Mouse (Mus musculus) forebrain, embryonic 11.5 days (tissue): ENCODE measurements at regions not wholly inside any gene's neighbourhood (a gene's known extent, or its start where the extent isn't known, plus 50 kb on each side); places are given as distances from the start of the nearest gene placed in this dataset.
A peak's percentile ranks its signal among the peaks of the same experiment; 100 is the strongest.
"Not testable (repeated sequence)": the region's sequence is repeated elsewhere in the genome, so short reads cannot be mapped to it uniquely, and the experiment has no call there.

Experiments used
- ATAC-seq: fragments of 200-750 bp; cut with Nextera tagmentation; replicated peaks from 2 replicates; pipeline ENCODE4 v1.8.0; 2017; ENCODE audit warnings: moderate TSS enrichment; ENCODE audit not compliant: low FRiP score
- DNase-seq: peaks from one replicate; pipeline ENCODE4 v3.0.0-alpha.2; 2017; ENCODE audit warnings: low spot score
- H3K27ac ChIP-seq: fragments of 300-500 bp; sonication (generic); 2 replicates; pipeline ENCODE4 v1.5.1; 2014; ENCODE audit warnings: low read depth, low read length
- H3K27me3 ChIP-seq: fragments of 300-500 bp; sonication (generic); 2 replicates; pipeline ENCODE4 v1.6.1; 2014; ENCODE audit warnings: mild to moderate bottlenecking, low read length, mixed read lengths; ENCODE audit not compliant: control insufficient read depth, insufficient read depth
- H3K36me3 ChIP-seq: fragments of 300-500 bp; sonication (generic); 2 replicates; pipeline ENCODE4 v1.6.1; 2014; ENCODE audit warnings: mild to moderate bottlenecking, low read length, moderate library complexity, mixed read lengths; ENCODE audit not compliant: control insufficient read depth, insufficient read depth
- H3K4me1 ChIP-seq: fragments of 300-500 bp; sonication (generic); replicated peaks from 2 replicates; pipeline ENCODE4 v1.6.1; 2014; ENCODE audit warnings: low read length, mixed read lengths; ENCODE audit not compliant: control insufficient read depth, insufficient read depth
- H3K4me2 ChIP-seq: fragments of 300-500 bp; sonication (generic); 2 replicates; pipeline ENCODE4 v1.6.1; 2014; ENCODE audit warnings: low read depth, mild to moderate bottlenecking, low read length, moderate library complexity, mixed read lengths; ENCODE audit not compliant: severe bottlenecking
- H3K4me3 ChIP-seq: fragments of 300-500 bp; sonication (generic); 2 replicates; pipeline ENCODE4 v1.5.1; 2014; ENCODE audit warnings: low read depth, low read length
- H3K9ac ChIP-seq: fragments of 300-500 bp; sonication (generic); 2 replicates; pipeline ENCODE4 v1.6.1; 2014; ENCODE audit warnings: low read length
- H3K9me3 ChIP-seq: fragments of 300-500 bp; sonication (generic); 2 replicates; pipeline ENCODE4 v1.6.1; 2016; ENCODE audit warnings: low read length, mixed read lengths; ENCODE audit not compliant: control insufficient read depth
- WGBS: fragments of 180-500 bp; shearing (Covaris S2); extraction: QIAGEN DNeasy Blood & Tissue Kit; methylation state at CpG from one replicate; pipeline ENCODE4 v1.1.7; 2014; 5-methylcytosine and 5-hydroxymethylcytosine counted together

DNA sequence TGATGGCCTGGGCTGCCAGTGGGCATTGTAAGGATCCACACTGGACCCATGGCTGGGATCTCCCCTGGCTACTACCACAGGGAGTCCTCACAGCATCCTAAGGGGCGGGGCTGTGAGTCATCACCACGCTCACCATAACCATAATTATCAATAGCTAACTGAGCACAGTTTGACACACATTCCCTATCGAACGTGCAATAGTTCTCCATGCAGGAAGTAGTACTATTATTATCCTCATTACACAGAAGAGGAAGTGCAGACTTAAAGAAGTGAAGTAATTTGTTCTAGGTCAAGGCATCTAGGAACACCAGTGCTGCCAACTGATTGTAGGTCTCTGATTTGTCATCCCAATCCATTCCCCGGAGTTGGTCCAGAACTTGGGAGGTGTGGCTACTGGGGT lies 84.1 kb upstream of the Trim2 start:
- no peaks in the 10 kb centered on the region for H3K36me3 ChIP-seq
- H3K27me3 ChIP-seq: no peaks in the 10 kb centered on the region
- H3K9me3 ChIP-seq: no peaks in the 10 kb centered on the region
- ATAC-seq: no peak
- DNase-seq: peak; percentile 39
- H3K27ac ChIP-seq: no peak overlapping the region
- H3K4me1 ChIP-seq: no peaks in the 10 kb centered on the region; the same call in 1 of the 2 replicates
- 84% methylated on average over 5 of the region's 5 CpGs for WGBS
- no peak overlapping the region for H3K9ac ChIP-seq
- no peak overlapping the region for H3K4me2 ChIP-seq
- H3K4me3 ChIP-seq: no peak overlapping the region

DNA sequence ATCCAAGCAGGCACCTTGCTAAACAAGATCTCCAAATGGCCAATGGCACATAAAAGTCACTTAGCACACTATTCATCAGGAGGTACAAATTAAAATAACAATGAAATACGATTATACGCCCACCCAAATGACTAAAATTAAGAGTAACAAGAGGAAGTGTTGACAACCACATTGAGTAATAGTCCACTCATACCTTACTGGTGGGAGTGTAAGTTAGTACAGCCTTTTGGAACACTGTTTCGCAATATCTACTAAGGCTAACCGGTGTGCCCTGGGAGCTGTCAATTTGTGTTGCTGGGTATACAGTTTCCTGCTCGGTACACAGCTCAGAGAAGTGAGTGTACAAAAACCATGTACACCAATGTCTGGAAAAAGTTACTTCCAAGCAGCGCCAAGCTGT lies 81.8 kb upstream of the Trim2 start:
- H3K4me3 ChIP-seq: no peak overlapping the region
- H3K4me2 ChIP-seq: no peak overlapping the region
- DNase-seq: no peak
- no peak overlapping the region for H3K27ac ChIP-seq
- H3K4me1 ChIP-seq: no peaks in the 10 kb centered on the region; the same call in 1 of the 2 replicates
- no peak overlapping the region for H3K9ac ChIP-seq
- ATAC-seq: no peak
- 93% methylated on average over 6 of the region's 6 CpGs for WGBS
- no peaks in the 10 kb centered on the region for H3K36me3 ChIP-seq
- no peaks in the 10 kb centered on the region for H3K9me3 ChIP-seq
- H3K27me3 ChIP-seq: no peaks in the 10 kb centered on the region

DNA sequence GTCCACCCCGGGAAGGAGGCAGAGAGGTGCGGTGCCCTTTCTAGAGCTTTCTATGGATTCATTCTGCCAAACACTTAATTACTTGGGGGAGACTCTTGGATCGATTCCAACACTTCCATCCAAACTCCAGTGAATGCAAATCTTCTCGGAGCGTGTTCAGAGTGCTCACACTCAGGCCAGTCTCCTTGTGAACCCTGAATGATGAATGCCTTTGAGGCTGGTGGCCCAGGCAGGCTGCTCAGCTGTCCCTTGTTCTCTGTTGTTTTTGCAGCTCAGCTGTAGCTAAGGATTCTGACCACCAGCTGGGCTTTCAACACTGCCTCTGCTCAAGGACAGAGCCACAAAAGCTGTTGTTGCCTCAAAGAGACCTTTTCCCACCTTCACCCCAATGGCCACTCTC lies 79.0 kb upstream of the Trim2 start:
- no peak for ATAC-seq
- H3K27ac ChIP-seq: no peak overlapping the region
- H3K4me1 ChIP-seq: no peaks in the 10 kb centered on the region; the same call in 1 of the 2 replicates
- no peaks in the 10 kb centered on the region for H3K36me3 ChIP-seq
- no peak for DNase-seq
- H3K9me3 ChIP-seq: no peaks in the 10 kb centered on the region
- H3K4me3 ChIP-seq: no peak overlapping the region
- no peaks in the 10 kb centered on the region for H3K27me3 ChIP-seq
- no peak overlapping the region for H3K9ac ChIP-seq
- H3K4me2 ChIP-seq: no peak overlapping the region
- WGBS: 56% methylated on average over 5 of the region's 5 CpGs

DNA sequence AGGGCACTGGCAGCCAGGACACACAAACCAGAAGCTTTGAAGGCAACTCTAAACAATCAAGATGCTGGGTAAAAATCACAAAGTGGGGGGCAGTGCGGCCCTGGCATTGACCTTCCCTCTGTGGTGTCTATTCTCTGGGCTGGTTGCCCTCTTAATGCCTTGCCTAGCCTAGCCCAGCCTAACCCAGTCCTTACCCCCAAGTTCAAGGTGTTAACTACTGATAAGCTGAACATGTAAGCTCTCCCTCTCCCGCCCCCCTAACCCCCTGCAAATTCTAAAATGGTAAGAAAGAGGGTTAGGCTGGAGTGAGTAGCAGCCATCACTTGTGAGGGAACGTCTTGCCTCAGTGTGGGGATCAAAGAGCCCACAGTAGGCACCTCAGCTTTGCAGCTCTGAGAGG lies 76.9 kb upstream of the Trim2 start:
- Histone ChIP-seq H3K4me1 (no peaks in the 10 kb centered on the region; the same call in 1 of the 2 replicates), H3K36me3 (no peaks in the 10 kb centered on the region), H3K9me3 (no peaks in the 10 kb centered on the region), H3K27me3 (no peaks in the 10 kb centered on the region), H3K9ac (no peak overlapping the region), H3K4me3 (no peak overlapping the region), H3K4me2 (no peak overlapping the region), H3K27ac (no peak overlapping the region)
- no peak for DNase-seq
- 82% methylated on average over 3 of the region's 3 CpGs for WGBS
- ATAC-seq: no peak

DNA sequence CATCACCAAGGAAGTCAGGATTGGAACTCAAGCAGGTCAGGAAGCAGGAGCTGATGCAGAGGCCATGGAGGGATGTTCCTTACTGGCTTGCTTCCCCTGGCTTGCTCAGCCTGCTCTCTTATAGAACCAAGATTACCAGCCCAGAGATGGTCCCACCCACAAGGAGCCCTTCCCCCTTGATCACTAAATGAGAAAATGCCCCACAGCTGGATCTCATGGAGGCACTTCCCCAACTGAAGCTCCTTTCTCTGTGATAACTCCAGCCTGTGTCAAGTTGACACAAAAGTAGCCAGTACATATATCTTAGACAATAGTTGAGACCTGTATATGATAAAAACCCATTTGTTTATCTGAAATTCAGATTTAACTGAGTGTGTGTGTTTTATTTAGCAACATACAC lies 76.4 kb upstream of the Trim2 start:
- H3K4me3 ChIP-seq, H3K9me3 ChIP-seq, H3K27me3 ChIP-seq, H3K4me1 ChIP-seq, H3K27ac ChIP-seq, ATAC-seq, H3K9ac ChIP-seq, H3K36me3 ChIP-seq, DNase-seq, H3K4me2 ChIP-seq: not testable (repeated sequence)

DNA sequence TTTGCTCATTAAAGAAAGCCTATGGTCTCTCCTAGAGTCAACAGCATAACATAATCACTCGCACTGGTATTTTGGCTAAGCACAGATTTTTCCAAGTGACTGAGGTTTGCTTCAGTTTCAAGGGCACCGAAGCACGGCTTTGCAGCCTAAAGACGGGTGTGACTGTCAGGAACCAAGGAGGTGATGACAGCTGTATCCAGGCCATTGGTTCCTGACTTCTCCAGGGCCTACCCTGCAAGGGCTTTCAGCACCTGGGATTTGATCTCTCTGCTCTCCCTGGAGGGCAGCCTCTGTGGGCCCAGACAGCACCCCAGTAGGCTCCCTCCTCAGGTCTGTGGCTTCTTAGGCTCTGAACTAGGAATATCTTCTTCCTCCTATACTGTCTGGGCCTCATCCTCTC lies 75.3 kb upstream of the Trim2 start:
- WGBS: 81% methylated on average over 4 of the region's 4 CpGs
- no peaks in the 10 kb centered on the region for H3K36me3 ChIP-seq
- no peak overlapping the region for H3K9ac ChIP-seq
- H3K27ac ChIP-seq: no peak overlapping the region
- H3K4me2 ChIP-seq: no peak overlapping the region
- DNase-seq (no peak), ATAC-seq (no peak)
- H3K9me3 ChIP-seq: no peaks in the 10 kb centered on the region
- no peak overlapping the region for H3K4me3 ChIP-seq
- no peaks in the 10 kb centered on the region for H3K27me3 ChIP-seq
- H3K4me1 ChIP-seq: no peaks in the 10 kb centered on the region; the same call in 1 of the 2 replicates

DNA sequence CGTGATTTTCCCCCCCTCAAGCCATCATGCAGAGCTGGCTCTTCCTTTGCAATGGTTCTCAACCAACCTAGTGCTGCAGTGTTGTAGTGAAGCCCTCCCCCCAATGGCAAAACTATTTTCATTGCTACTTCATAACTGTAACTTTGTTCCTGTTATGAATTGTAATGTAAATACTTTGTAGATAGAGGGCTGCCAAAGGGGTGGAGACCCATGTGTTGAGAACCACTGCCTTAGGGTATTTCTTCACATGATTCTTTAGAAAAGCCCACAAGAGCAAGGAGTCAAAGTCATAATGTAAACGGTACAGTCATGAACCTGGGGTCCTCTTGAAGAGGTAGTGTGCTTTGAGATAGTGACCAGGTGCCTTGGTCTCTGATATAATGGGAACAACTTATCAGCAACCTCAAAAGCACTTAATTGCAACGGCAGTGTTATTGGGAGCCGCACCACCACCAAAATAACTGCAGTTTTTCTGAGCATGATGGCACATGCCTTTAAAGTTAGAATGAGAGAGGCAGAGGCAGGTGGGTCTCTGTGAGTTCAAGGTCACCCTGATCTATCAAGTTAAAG lies 72.4 kb upstream of the Trim2 start:
- DNase-seq (no peak), ATAC-seq (no peak)
- H3K9me3 ChIP-seq: no peaks in the 10 kb centered on the region
- H3K9ac ChIP-seq: no peak overlapping the region
- H3K36me3 ChIP-seq: no peaks in the 10 kb centered on the region
- H3K4me3 ChIP-seq: no peak overlapping the region
- 84% methylated on average over 4 of the region's 4 CpGs for WGBS
- H3K27me3 ChIP-seq: no peaks in the 10 kb centered on the region
- H3K4me2 ChIP-seq: no peak overlapping the region
- H3K4me1 ChIP-seq: 0 out of 2 replicates have a peak, but pooled peaks cover 3% of the 10 kb centered on the region
- H3K27ac ChIP-seq: no peak overlapping the region

DNA sequence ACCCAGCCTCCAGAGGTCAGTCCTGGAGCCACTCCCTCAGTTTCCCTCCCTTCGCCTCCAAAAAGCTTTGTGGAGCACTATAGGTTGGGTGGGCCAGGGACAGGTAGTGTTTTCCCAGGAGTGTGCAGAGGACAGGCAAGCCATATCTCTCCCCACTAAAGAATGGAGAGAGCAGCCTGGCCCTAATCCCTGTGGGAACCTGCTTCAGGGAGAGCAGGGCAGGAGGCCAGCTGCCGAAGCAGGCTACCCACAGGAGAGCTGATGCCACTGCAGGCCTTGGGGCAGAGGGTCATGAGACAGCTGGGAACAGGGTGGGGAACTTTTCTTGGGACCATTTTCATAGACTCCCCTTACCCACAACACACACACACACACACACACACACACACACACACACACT lies 69.8 kb upstream of the Trim2 start:
- Histone ChIP-seq H3K9ac (no peak overlapping the region), H3K36me3 (no peaks in the 10 kb centered on the region), H3K4me1 (0 out of 2 replicates have a peak, but pooled peaks cover 3% of the 10 kb centered on the region), H3K27me3 (no peaks in the 10 kb centered on the region), H3K4me3 (no peak overlapping the region), H3K9me3 (no peaks in the 10 kb centered on the region), H3K27ac (no peak overlapping the region), H3K4me2 (no peak overlapping the region)
- DNase-seq: no peak
- ATAC-seq: 0 out of 2 replicates have a peak, but pooled peaks have one; percentile 24
- WGBS: 52% methylated on average over 2 of the region's 2 CpGs

DNA sequence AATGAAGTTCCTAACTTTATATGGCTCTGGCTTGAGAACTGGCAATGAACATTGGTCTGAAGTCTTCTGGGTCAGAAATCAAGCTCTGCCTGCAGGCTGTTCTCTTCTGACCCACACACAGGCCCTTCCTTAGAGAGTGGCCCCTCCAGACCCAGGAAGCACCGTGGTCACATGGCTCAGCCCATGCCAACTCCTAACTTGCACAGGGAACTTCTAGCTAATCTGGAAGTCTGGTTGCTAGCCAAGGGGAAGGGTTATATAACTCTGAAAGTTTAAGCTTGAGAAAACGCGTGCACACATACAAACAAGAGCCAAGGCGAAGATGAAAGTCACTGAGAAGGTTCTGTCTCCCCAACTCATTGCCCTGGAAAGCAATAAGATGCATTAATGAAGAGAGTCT lies 69.2 kb upstream of the Trim2 start:
- Histone ChIP-seq H3K27ac (no peak overlapping the region), H3K4me1 (0 out of 2 replicates have a peak, but pooled peaks cover 3% of the 10 kb centered on the region)

More for the DNA sequence above, 69.2 kb upstream of the Trim2 start:
- DNase-seq (no peak), ATAC-seq (no peak)
- 88% methylated on average over 4 of the region's 4 CpGs for WGBS
- Histone ChIP-seq H3K27me3 (no peaks in the 10 kb centered on the region), H3K9me3 (no peaks in the 10 kb centered on the region), H3K4me3 (no peak overlapping the region), H3K9ac (no peak overlapping the region), H3K4me2 (no peak overlapping the region), H3K36me3 (no peaks in the 10 kb centered on the region)
